Mouse (Mus musculus) megakaryocyte, embryonic 14.5 days (primary cell): Measurements from ENCODE around the gene Dhtkd1.

Experiments
- FLI1 ChIP-seq: IDR thresholded peaks from 2 replicates; pipeline ENCODE4 v1.6.1; 2012; ENCODE audit warnings: low read length, inconsistent platforms, mixed read lengths
- GATA1 ChIP-seq: IDR thresholded peaks from 3 replicates; pipeline ENCODE4 v1.6.1; 2012; ENCODE audit warnings: mixed read lengths, low read length, inconsistent platforms, borderline replicate concordance

GRCm38 (mm10) chr2:5962265-5962664 lies 19.7 kb upstream of the Dhtkd1 start:
- no peak for TF ChIP-seq GATA1
- no peak for TF ChIP-seq FLI1
